Mouse (Mus musculus): ENCODE results near the gene Spop. TPM values are rescaled to one million over a fixed set of nuclear protein-coding genes. Genes with fewer than 3 reads are reported as not detected.

Spop gene
- polyA plus RNA-seq, 1 experiment from 2014 or later, result 126 TPM

DNA sequence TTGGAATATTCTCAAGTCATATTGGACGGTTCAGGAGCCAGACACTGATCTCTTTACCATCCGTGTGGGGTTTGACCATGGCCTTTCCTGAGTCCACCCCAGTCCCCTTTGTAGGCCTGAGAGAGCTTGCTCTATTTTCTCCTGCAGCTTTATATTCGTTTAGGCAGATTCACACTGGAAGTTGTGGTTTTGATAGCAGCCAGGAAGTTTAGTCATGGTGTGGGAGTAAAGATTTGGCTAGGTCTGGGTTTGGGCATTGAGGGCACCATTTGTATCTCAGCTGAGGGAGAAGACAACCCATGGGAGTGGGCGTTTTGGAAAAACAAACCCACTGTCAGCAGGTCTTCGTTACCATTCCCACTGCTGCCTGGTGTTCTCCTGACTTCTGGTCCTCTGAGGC lies 34.3 kb upstream of the Spop start:
- H3K36me3 ChIP-seq, result peaks cover 14% of the 10 kb centered on the region
- no peak overlapping the region for H3K4me3 ChIP-seq
- H3K9me3 ChIP-seq (replicated peaks), result no peaks in the 10 kb centered on the region
- no peak overlapping the region for H3K27ac ChIP-seq
- H3K4me1 ChIP-seq (replicated peaks), result peaks cover 3% of the 10 kb centered on the region; the same call in 1 of the 2 replicates
- no peak overlapping the region for H3K4me2 ChIP-seq
- ATAC-seq (replicated peaks; ENCODE audit: insufficient number of reproducible peaks, insufficient read depth, low FRiP score, low read depth), result no peak
- H3K9ac ChIP-seq, result no peak overlapping the region; the same call in 1 of the 2 replicates
- H3K27me3 ChIP-seq, result no peaks in the 10 kb centered on the region
- 45% methylated on average over 5 of the region's 5 CpGs for WGBS

DNA sequence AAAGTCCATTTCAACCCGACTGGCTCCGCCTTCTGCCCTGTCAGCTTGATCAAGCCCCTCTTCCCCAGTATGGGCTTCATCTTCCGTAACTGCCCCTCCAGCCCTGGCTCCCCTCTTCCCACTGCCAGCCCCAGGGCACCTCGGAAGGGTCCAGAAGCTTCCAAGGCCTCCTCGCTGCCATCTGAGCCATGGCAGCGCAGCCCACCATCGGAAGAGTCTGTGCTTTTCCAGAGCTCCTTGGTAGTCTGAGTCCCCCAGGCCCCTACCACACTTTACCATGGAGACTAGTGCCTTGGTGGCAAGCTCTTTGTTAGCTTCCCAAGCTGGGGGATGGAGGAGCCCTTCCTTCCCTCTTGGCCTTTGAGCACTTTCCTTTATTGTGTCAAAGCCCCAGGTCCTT lies 33.2 kb upstream of the Spop start:
- H3K4me1 ChIP-seq (replicated peaks), result peaks cover 8% of the 10 kb centered on the region
- WGBS, result 84% methylated on average over 7 of the region's 7 CpGs
- peaks cover 10% of the 10 kb centered on the region for H3K36me3 ChIP-seq
- H3K4me2 ChIP-seq, result no peak overlapping the region
- H3K27me3 ChIP-seq, result no peaks in the 10 kb centered on the region
- no peak overlapping the region for H3K9ac ChIP-seq
- ATAC-seq (replicated peaks; ENCODE audit: insufficient number of reproducible peaks, insufficient read depth, low FRiP score, low read depth), result no peak
- no peak overlapping the region for H3K27ac ChIP-seq
- no peak overlapping the region for H3K4me3 ChIP-seq
- H3K9me3 ChIP-seq (replicated peaks), result no peaks in the 10 kb centered on the region

GRCm38 (mm10) chr11:95381146-95381545 lies 32.7 kb upstream of the Spop start:
- no peak for ATAC-seq (replicated peaks; ENCODE audit: insufficient number of reproducible peaks, insufficient read depth, low FRiP score, low read depth)
- H3K4me1 ChIP-seq (replicated peaks), result peaks cover 10% of the 10 kb centered on the region
- H3K27ac ChIP-seq, result no peak overlapping the region
- H3K4me2 ChIP-seq, result no peak overlapping the region
- 89% methylated on average over 1 of the region's 1 CpGs for WGBS
- no peak overlapping the region for H3K4me3 ChIP-seq
- H3K27me3 ChIP-seq, result no peaks in the 10 kb centered on the region
- no peak overlapping the region for H3K9ac ChIP-seq
- peaks cover 10% of the 10 kb centered on the region for H3K36me3 ChIP-seq
- no peaks in the 10 kb centered on the region for H3K9me3 ChIP-seq (replicated peaks)

- no peaks in the 10 kb centered on the region for H3K9me3 ChIP-seq (replicated peaks)
- no peak overlapping the region for H3K27ac ChIP-seq
- no peak overlapping the region for H3K9ac ChIP-seq
- no peak for ATAC-seq (replicated peaks; ENCODE audit: insufficient number of reproducible peaks, insufficient read depth, low FRiP score, low read depth)
- no peak overlapping the region for H3K4me2 ChIP-seq
- peaks cover 30% of the 10 kb centered on the region for H3K36me3 ChIP-seq
- H3K4me1 ChIP-seq (replicated peaks), result peaks cover 10% of the 10 kb centered on the region
- H3K27me3 ChIP-seq, result no peaks in the 10 kb centered on the region
- H3K4me3 ChIP-seq, result no peak overlapping the region
- 85% methylated on average over 5 of the region's 5 CpGs for WGBS
These were observed 30.4 kb upstream of the Spop start for GRCm38 (mm10) chr11:95383331-95383986.

DNA sequence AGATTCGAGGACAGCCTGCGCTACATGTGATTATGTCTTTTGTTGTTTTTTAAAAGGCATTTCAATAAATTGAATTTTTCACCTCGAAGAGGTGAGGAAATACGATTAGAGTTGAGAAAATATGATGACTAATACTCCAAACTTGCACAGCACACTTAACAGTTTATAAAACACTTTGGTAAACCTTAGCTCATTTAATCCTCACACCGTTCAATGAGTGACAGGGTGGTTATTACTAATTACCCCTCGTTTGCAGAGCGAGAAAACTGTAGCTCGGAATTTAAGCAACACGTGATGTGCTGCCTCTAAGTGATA lies 29.9 kb upstream of the Spop start:
- no peak for ATAC-seq (replicated peaks; ENCODE audit: insufficient number of reproducible peaks, insufficient read depth, low FRiP score, low read depth)
- Histone ChIP-seq H3K9ac (peak overlapping the region; percentile 21; the same call in 1 of the 2 replicates), H3K4me2 (peak overlapping the region; percentile 59), H3K9me3 (replicated peaks) (no peaks in the 10 kb centered on the region), H3K27me3 (no peaks in the 10 kb centered on the region), H3K36me3 (peaks cover 33% of the 10 kb centered on the region), H3K4me1 (replicated peaks) (peaks cover 10% of the 10 kb centered on the region), H3K4me3 (peak overlapping the region; percentile 70), H3K27ac (peak overlapping the region; percentile 29; the same call in 1 of the 2 replicates)
- 38% methylated on average over 9 of the region's 9 CpGs for WGBS

DNA sequence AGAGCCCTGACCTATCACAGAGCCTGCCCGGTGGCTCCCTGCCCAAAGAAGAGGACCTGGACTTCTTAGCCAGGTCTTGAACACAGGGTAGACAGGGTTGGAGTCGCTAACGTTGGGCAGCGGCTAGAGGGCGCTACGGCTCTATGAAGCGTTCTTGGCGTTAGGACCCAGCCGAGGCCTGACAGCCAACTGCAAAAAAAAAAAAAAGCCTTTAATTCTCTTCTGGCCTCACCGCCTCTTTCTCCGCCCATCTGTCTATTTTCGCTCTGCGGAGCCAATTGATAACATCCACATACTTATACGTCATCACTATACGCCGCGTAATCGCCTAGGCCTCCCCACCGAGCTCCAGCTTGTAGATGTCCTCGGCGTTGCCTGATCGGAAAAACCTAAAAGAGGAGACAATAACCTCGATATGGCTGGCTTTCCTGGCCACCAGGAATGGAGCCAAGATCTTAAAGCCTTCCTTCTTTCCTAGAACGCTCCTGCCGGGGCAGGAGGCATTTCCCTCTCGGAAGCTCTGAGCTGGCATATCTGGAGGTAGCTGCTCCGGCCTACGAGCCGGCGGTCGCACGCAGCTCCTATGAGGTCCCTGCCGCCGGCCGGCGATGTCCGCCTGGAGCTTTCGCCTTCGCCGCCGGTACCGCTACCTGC lies 29.4 kb upstream of the Spop start, which contains the start of gene Slc35b1:
Slc35b1 (plus strand) TSS at position 374 of the 654 bp plus-strand sequence.
- peaks cover 10% of the 10 kb centered on the region for H3K4me1 ChIP-seq (replicated peaks)
- peak; percentile 90 for ATAC-seq (replicated peaks; ENCODE audit: insufficient number of reproducible peaks, insufficient read depth, low FRiP score, low read depth)
- WGBS, result under 1% methylated on average over 42 of the region's 42 CpGs

GRCm38 (mm10) chr11:95384973-95385320 lies 28.9 kb upstream of the Spop start:
- no peak for ATAC-seq (replicated peaks; ENCODE audit: insufficient number of reproducible peaks, insufficient read depth, low FRiP score, low read depth)
- H3K9ac ChIP-seq, result peak overlapping the region; percentile 83
- H3K4me2 ChIP-seq, result peak overlapping the region; percentile 72
- H3K36me3 ChIP-seq, result peaks cover 42% of the 10 kb centered on the region
- H3K27ac ChIP-seq, result peak overlapping the region; percentile 84
- H3K4me3 ChIP-seq, result peak overlapping the region; percentile 70
- no peaks in the 10 kb centered on the region for H3K27me3 ChIP-seq
- peaks cover 10% of the 10 kb centered on the region for H3K4me1 ChIP-seq (replicated peaks)
- H3K9me3 ChIP-seq (replicated peaks), result no peaks in the 10 kb centered on the region
- whole genome bisulfite sequencing, result under 1% methylated on average over 14 of the region's 14 CpGs

More for the DNA sequence above, 29.4 kb upstream of the Spop start, which contains the start of gene Slc35b1:
- Histone ChIP-seq H3K4me2 (peak within 1 kb of the TSS; percentile 72), H3K9ac (peak within 1 kb of the TSS; percentile 83), H3K36me3 (peaks cover 38% of the 10 kb centered on the region), H3K4me3 (peak within 1 kb of the TSS; percentile 70), H3K27ac (peak within 1 kb of the TSS; percentile 84), H3K9me3 (replicated peaks) (no peaks in the 10 kb centered on the region), H3K27me3 (no peaks in the 10 kb centered on the region)

DNA sequence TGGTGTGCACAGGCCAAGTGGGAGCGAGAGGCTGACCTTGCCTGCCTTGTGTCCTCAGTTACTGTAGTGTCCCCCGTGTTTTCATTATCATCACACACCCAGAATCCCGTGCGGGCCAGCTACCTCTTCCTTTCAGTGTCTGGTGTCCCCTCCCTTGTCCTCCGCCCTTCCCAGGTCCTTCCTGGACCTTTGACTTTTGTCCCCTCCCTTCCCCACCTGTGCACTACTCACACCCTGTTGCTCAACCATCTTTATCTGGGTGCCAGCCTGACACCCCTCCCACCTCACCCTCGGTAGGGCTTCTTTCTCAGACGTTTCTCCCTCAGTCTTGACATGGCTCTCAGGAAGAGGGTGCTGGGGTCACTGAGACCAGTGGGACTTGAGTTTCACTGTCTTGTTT lies 26.5 kb upstream of the Spop start:
- H3K9ac ChIP-seq, result no peak overlapping the region
- H3K9me3 ChIP-seq (replicated peaks), result no peaks in the 10 kb centered on the region
- H3K27me3 ChIP-seq, result no peaks in the 10 kb centered on the region
- H3K27ac ChIP-seq, result no peak overlapping the region
- peaks cover 17% of the 10 kb centered on the region for H3K4me1 ChIP-seq (replicated peaks)
- peaks cover 49% of the 10 kb centered on the region for H3K36me3 ChIP-seq
- no peak overlapping the region for H3K4me3 ChIP-seq
- 79% methylated on average over 7 of the region's 7 CpGs for WGBS
- no peak overlapping the region for H3K4me2 ChIP-seq
- ATAC-seq (replicated peaks; ENCODE audit: insufficient number of reproducible peaks, insufficient read depth, low FRiP score, low read depth), result no peak

GRCm38 (mm10) chr11:95389006-95389405 lies 24.9 kb upstream of the Spop start:
- Histone ChIP-seq H3K9me3 (replicated peaks) (no peaks in the 10 kb centered on the region), H3K4me1 (replicated peaks) (peaks cover 17% of the 10 kb centered on the region), H3K27ac (no peak overlapping the region), H3K36me3 (peaks cover 49% of the 10 kb centered on the region), H3K4me3 (no peak overlapping the region), H3K9ac (no peak overlapping the region), H3K4me2 (no peak overlapping the region), H3K27me3 (no peaks in the 10 kb centered on the region)
- no peak for ATAC-seq (replicated peaks; ENCODE audit: insufficient number of reproducible peaks, insufficient read depth, low FRiP score, low read depth)
- 62% methylated on average over 3 of the region's 3 CpGs for WGBS

- peaks cover 13% of the 10 kb centered on the region for H3K4me1 ChIP-seq (replicated peaks)
- H3K27ac ChIP-seq, result no peak overlapping the region
- 85% methylated on average over 6 of the region's 6 CpGs for WGBS
- no peak overlapping the region for H3K4me3 ChIP-seq
- H3K4me2 ChIP-seq, result no peak overlapping the region
- H3K27me3 ChIP-seq, result no peaks in the 10 kb centered on the region
- no peak for ATAC-seq (replicated peaks; ENCODE audit: insufficient number of reproducible peaks, insufficient read depth, low FRiP score, low read depth)
- H3K9me3 ChIP-seq (replicated peaks), result no peaks in the 10 kb centered on the region
- H3K9ac ChIP-seq, result no peak overlapping the region
- H3K36me3 ChIP-seq, result peaks cover 49% of the 10 kb centered on the region
These were observed 23.5 kb upstream of the Spop start for GRCm38 (mm10) chr11:95390420-95390819.

- Histone ChIP-seq H3K9me3 (replicated peaks) (no peaks in the 10 kb centered on the region), H3K4me3 (no peak overlapping the region), H3K27me3 (no peaks in the 10 kb centered on the region), H3K9ac (no peak overlapping the region), H3K27ac (no peak overlapping the region), H3K4me2 (no peak overlapping the region), H3K36me3 (peaks cover 49% of the 10 kb centered on the region), H3K4me1 (replicated peaks) (peaks cover 8% of the 10 kb centered on the region)
- WGBS, result 74% methylated on average over 4 of the region's 4 CpGs
- ATAC-seq (replicated peaks; ENCODE audit: insufficient number of reproducible peaks, insufficient read depth, low FRiP score, low read depth), result no peak
These were observed 22.7 kb upstream of the Spop start for GRCm38 (mm10) chr11:95391201-95391600.

DNA sequence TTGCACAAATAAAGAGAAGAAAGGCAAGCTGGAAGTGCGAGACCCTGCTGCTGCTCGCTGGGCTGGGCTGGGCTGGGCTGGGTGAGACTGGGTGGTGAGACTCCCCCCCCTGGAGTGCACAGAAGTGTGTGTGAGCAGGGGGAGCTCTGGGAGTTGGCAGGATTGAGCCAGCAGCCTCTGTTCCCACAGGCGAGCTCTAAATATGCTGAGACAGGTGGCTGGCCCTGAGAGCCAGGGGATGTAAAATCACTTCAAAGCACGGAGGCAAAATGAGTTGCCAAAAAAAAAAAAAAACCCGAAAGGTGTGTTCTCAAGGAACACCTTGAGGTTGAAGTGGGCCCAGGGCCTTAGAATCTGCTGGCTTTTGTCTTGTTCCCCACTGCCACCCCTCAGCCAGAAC lies 22.1 kb upstream of the Spop start:
- Histone ChIP-seq H3K4me2 (no peak overlapping the region), H3K4me3 (no peak overlapping the region), H3K27me3 (no peaks in the 10 kb centered on the region), H3K36me3 (peaks cover 46% of the 10 kb centered on the region), H3K9ac (no peak overlapping the region), H3K9me3 (replicated peaks) (no peaks in the 10 kb centered on the region), H3K27ac (no peak overlapping the region), H3K4me1 (replicated peaks) (peaks cover 8% of the 10 kb centered on the region; the same call in 1 of the 2 replicates)
- no peak for ATAC-seq (replicated peaks; ENCODE audit: insufficient number of reproducible peaks, insufficient read depth, low FRiP score, low read depth)
- WGBS, result 70% methylated on average over 5 of the region's 5 CpGs
